Mouse (Mus musculus) C2C12 (cell line): ENCODE results near the gene Gas6.

Source experiments
- CTCF ChIP-seq: IDR thresholded peaks from one replicate; pipeline ENCODE4 v1.5.1; 2011; ENCODE audit not compliant: control insufficient read depth, insufficient read depth, insufficient read length
- MAX ChIP-seq: IDR thresholded peaks from one replicate; pipeline ENCODE4 v1.6.1; 2011; ENCODE audit warnings: mild to moderate bottlenecking, control low read depth
- MYOD1 ChIP-seq: IDR thresholded peaks from one replicate; pipeline ENCODE4 v1.6.1; 2011; ENCODE audit warnings: low read depth; ENCODE audit not compliant: control insufficient read depth, insufficient read length
- MYOG ChIP-seq: IDR thresholded peaks from one replicate; pipeline ENCODE4 v1.6.1; 2011; ENCODE audit not compliant: control insufficient read depth, insufficient read length; ENCODE audit errors: extremely low read depth

- TF ChIP-seq CTCF (no peak), MYOG (no peak), MAX (no peak), MYOD1 (no peak)
These were observed 47.2 kb upstream of the Gas6 start for GRCm38 (mm10) chr8:13541526-13541925.
